Mouse (Mus musculus): ENCODE results near the gene Hoxc5. TPM values are rescaled to one million over a fixed set of nuclear protein-coding genes. Genes with fewer than 3 reads are reported as not detected.

The Hoxc5 gene
- total RNA-seq, 2 experiments from 2014 or later = not detected

- no peak for DNase-seq (ENCODE audit: low spot score)
- intact Hi-C loops (cut with DNase I) = no loop called here
Observed at GRCm38 (mm10) chr15:102943468-102943813, 23.8 kb upstream of the Hoxc5 start.

- no peak for DNase-seq (ENCODE audit: low spot score)
- intact Hi-C loops (cut with DNase I) = no loop called here
Observed at GRCm38 (mm10) chr15:102945185-102946077, 21.8 kb upstream of the Hoxc5 start.

- intact Hi-C loops (cut with DNase I) = no loop called here
- DNase-seq (ENCODE audit: low spot score) = no peak
Observed at GRCm38 (mm10) chr15:102947276-102947675, 20.0 kb upstream of the Hoxc5 start.

GRCm38 (mm10) chr15:102948842-102949241, 18.4 kb upstream of the Hoxc5 start:
- intact Hi-C loops (cut with DNase I) = no loop called here
- no peak for DNase-seq (ENCODE audit: low spot score)

- intact Hi-C loops (cut with DNase I) = loop anchor here (10.0 kb wide), 1 partner anchor 255 kb away; no protein-coding TSS in a partner anchor
- no peak for DNase-seq (ENCODE audit: low spot score)
Observed at GRCm38 (mm10) chr15:102949696-102950095, 17.5 kb upstream of the Hoxc5 start.

- intact Hi-C loops (cut with DNase I) = loop anchor here (10.0 kb wide), 1 partner anchor 256 kb away; no protein-coding TSS in a partner anchor
- no peak for DNase-seq (ENCODE audit: low spot score)
Observed at GRCm38 (mm10) chr15:102950877-102951276, 16.4 kb upstream of the Hoxc5 start.

GRCm38 (mm10) chr15:102953561-102953960, 13.7 kb upstream of the Hoxc5 start:
- DNase-seq (ENCODE audit: low spot score) = no peak
- intact Hi-C loops (cut with DNase I) = loop anchor here (10.0 kb wide), 1 partner anchor 259 kb away; no protein-coding TSS in a partner anchor

GRCm38 (mm10) chr15:102954192-102955006, 12.8 kb upstream of the Hoxc5 start, which contains the start of gene Hoxc11:
TSS of gene Hoxc11 (plus strand) at chr15:102954427.
- no peak for DNase-seq (ENCODE audit: low spot score)
- intact Hi-C loops (cut with DNase I) = loop anchor here (10.0 kb wide), 1 partner anchor 260 kb away; no protein-coding TSS in a partner anchor

- intact Hi-C loops (cut with DNase I) = loop anchor here (10.0 kb wide), 1 partner anchor 260 kb away; no protein-coding TSS in a partner anchor
Observed at GRCm38 (mm10) chr15:102955007-102955382, 12.2 kb upstream of the Hoxc5 start.

GRCm38 (mm10) chr15:102955833-102956640, 11.2 kb upstream of the Hoxc5 start:
- intact Hi-C loops (cut with DNase I) = loop anchor here (10.0 kb wide), 1 partner anchor 261 kb away; no protein-coding TSS in a partner anchor
- DNase-seq (ENCODE audit: low spot score) = no peak

More at GRCm38 (mm10) chr15:102955007-102955382, 12.2 kb upstream of the Hoxc5 start:
- DNase-seq (ENCODE audit: low spot score) = no peak

GRCm38 (mm10) chr15:102956906-102957305, 10.3 kb upstream of the Hoxc5 start:
- intact Hi-C loops (cut with DNase I) = loop anchor here (10.0 kb wide), 1 partner anchor 262 kb away; no protein-coding TSS in a partner anchor
- no peak for DNase-seq (ENCODE audit: low spot score)

- no peak for DNase-seq (ENCODE audit: low spot score)
- intact Hi-C loops (cut with DNase I) = loop anchor here (10.0 kb wide), 1 partner anchor 265 kb away; no protein-coding TSS in a partner anchor
Observed at GRCm38 (mm10) chr15:102959663-102960191, 7.5 kb upstream of the Hoxc5 start.

- intact Hi-C loops (cut with DNase I) = no loop called here
Observed at GRCm38 (mm10) chr15:102961728-102962127, 5.5 kb upstream of the Hoxc5 start.

GRCm38 (mm10) chr15:102962492-102962891, 4.8 kb upstream of the Hoxc5 start:
- DNase-seq (ENCODE audit: low spot score) = no peak

More at GRCm38 (mm10) chr15:102961728-102962127, 5.5 kb upstream of the Hoxc5 start:
- DNase-seq (ENCODE audit: low spot score) = no peak

GRCm38 (mm10) chr15:102963259-102963658, 4.0 kb upstream of the Hoxc5 start:
- DNase-seq (ENCODE audit: low spot score) = no peak
- intact Hi-C loops (cut with DNase I) = no loop called here

More at GRCm38 (mm10) chr15:102962492-102962891, 4.8 kb upstream of the Hoxc5 start:
- intact Hi-C loops (cut with DNase I) = no loop called here

- DNase-seq (ENCODE audit: low spot score) = no peak
Observed at GRCm38 (mm10) chr15:102963671-102964640, 3.3 kb upstream of the Hoxc5 start.

GRCm38 (mm10) chr15:102965003-102965891, 2.0 kb upstream of the Hoxc5 start:
- no peak for DNase-seq (ENCODE audit: low spot score)

More at GRCm38 (mm10) chr15:102963671-102964640, 3.3 kb upstream of the Hoxc5 start:
- intact Hi-C loops (cut with DNase I) = no loop called here

More at GRCm38 (mm10) chr15:102965003-102965891, 2.0 kb upstream of the Hoxc5 start:
- intact Hi-C loops (cut with DNase I) = no loop called here
